Mouse (Mus musculus): ENCODE measurements around the gene Mydgf. TPM values are rescaled to one million over a fixed set of nuclear protein-coding genes. Genes with fewer than 3 reads are reported as not detected.

Mydgf gene
- polyA plus RNA-seq, 1 experiment, result 51.0 TPM

DNA sequence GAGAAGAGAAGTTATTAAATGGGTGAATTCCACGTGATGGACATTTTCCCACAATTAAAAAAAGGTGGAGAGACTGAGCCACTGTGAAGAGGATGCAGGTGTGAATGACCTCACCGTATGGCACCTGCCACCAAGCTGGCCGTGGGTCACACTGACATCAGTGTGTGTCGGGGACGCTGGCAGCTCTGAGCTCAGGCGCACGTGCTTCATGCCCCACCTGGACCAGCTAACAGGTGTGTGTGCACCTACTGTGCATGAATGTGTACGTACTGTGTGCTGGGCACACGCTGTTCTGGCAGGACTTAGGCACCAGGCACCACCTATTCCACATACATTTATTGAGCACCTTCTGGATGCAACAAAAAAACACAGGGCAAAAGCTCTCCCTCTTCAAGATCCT lies 39.2 kb downstream of the Mydgf start:
- DNase-seq (ENCODE audit: low spot score), result no peak

DNA sequence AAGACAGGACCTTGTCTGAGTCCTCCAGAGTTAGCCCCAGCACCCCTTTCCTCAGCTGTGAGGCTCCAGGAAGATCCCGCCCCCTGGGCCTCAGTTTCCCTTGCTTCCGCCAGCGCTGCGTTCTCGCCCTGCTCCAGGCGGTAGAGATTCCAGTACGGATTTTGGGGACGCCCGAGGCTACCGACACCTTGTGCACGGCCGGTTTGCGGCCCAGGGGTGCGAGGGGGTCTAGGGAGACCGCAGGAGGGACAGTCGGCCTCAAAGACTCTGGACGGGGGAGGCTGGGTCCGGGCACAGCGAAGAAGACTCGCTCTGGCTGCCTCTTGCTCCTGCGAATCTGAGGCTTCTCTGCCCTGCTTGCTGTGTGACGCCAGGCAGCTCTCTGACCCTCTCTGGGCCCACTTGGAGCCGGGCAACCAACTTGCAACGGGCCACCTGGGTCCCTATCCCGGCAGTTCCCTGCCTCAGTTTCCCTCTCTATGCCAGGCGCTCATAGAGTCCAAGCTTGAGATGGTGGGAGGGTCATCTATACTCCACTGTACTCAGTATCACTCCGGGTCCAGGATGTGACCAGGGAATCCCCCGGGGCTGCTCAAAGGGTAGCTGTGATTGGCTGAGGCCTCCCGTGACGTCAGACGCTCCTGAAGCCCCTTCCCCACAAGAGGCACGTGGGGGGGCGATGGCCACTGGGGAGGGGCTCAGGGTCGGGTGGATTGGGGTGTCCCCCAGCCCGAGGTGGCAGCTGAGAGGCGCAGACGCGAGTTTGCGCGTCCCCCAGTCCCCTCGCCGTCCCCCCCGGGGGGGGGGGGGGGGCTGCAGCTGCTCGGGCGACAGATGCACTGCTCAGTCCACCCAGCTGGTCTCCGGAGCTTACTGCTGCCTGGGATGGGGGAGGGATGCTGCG lies 41.8 kb downstream of the Mydgf start:
- DNase-seq (ENCODE audit: low spot score), result no peak

DNA sequence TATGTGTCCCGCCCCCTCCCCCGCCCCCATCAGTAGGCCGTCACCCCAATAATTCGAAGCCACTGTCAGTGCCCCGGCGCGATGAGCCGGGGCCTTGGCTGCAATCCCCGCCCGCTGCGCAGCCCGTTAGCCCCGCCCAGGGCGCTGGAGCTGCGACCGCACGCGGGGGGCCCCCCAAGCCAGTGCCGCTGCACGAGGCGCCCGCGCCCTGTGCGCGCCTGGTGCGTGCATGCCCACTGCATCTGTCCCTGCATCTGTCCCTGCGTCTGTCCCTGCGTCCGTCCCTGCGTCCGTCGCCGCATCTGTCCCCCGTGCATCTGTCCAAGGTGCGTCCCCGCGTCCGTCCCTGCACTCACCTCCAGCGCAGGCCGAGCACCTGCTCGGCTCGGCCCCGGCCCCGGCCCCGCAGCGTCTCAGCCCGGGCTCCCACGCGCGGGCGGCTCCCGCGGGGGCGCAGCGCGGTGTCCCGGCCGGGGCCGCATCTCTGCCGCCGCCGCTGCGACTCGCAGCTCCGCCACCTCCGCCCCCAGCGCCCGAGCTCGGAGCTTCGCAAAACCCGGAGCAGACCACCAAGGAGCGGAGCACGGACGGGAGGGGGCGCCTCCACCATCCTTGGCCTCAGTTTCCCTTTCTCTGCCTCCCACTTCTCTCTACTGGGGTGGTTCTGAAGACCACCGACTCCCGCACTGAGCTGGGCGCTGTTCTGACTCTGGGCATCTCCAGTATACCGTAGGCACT lies 43.7 kb downstream of the Mydgf start, which contains the start of gene Sema6b:
Gene Sema6b, minus strand, starts transcription at position 486 of the 738 bp plus-strand sequence.
- DNase-seq (ENCODE audit: low spot score), result no peak

GRCm38 (mm10) chr17:56139355-56139754 lies 44.4 kb downstream of the Mydgf start:
- DNase-seq (ENCODE audit: low spot score), result no peak

DNA sequence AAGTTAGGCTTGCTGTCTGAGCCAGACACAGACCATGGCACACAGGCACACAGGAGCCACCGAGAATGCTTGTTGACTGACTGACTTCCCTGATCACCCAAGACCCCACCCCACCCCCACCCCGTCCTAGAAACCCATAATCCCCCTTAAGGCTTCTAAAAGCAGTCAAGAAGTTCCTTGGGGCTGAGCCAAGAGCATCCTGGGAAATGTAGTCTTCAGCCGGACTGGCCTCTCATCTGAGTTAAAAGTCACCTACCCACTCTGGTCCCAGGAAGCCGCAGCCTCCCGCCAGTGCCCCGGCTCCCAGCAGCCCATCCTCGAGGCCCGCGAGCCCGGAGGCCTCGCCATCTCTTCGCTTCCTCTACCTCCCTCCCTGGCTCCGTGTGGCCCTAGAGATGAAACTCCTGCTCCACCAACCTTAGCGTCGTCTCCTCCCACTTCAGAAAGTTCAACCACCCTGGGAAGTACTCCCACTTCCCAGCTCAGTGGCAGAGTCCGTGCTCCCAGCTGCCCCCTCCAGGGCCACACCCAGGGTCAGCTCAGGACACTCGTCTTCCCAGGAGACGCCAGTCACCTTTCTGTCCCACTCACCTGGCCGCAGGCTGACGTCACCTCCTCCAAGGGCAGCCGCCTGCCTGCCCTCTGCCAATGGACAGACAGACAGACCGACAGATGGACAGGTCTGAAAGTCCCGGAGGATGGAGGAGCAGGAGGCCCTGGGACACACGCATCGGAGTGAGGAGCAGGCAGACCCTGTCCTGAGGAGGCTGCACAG lies 45.7 kb downstream of the Mydgf start:
- DNase-seq (ENCODE audit: low spot score), result no peak

DNA sequence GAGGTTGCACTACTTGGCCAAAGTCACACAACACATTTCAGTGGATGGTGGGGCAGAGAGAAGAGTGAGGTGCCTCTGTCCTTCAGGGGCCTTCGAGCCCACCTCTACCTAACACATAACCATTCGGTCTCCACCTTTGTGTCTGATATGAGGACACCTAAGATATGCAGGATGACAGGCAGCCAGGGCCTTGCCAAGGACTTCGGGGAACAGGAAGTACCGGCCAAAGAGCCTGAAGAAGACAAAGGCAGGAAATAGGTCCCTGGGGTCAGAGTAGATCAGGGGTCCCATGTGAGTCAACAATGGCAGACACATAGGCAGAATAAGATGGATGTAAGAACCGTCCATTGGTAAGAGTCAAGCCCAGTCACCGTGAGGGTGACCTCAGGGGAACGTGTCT lies 47.2 kb downstream of the Mydgf start:
- no peak for DNase-seq (ENCODE audit: low spot score)

DNA sequence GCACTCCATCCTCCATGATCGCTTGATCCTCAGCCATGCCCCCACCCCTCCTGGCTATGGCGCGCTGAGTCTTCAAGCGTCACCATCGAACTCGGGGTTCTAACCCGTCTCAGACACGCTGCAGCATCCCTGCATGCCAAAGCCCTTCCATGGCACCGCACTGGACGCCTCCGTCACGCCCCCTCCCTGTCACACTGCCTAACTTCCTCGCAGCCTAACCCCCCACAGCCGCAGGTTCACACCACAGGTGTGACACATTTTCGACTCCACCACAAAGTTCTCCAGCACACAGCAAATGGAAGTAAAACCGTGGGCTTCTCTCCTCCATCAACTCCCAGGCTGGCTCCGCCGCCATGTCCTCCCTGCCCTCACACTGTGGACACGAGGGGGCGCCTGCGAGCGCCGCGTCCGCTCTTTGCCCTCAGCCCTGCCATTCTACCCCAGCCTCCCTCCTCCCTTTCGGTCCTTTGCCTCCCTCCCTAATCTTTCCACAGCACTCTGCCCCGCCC lies 49.2 kb downstream of the Mydgf start:
- DNase-seq (ENCODE audit: low spot score), result no peak

- no peak for DNase-seq (ENCODE audit: low spot score)
Observed at GRCm38 (mm10) chr17:56133457-56134363, 50.0 kb downstream of the Mydgf start.

- no peak for DNase-seq (ENCODE audit: low spot score)
Observed at GRCm38 (mm10) chr17:56132661-56133060, 51.1 kb downstream of the Mydgf start.

- DNase-seq (ENCODE audit: low spot score), result no peak
Observed at GRCm38 (mm10) chr17:56131814-56132213, 51.9 kb downstream of the Mydgf start.

GRCm38 (mm10) chr17:56131136-56131535 lies 52.6 kb downstream of the Mydgf start:
- no peak for DNase-seq (ENCODE audit: low spot score)

DNA sequence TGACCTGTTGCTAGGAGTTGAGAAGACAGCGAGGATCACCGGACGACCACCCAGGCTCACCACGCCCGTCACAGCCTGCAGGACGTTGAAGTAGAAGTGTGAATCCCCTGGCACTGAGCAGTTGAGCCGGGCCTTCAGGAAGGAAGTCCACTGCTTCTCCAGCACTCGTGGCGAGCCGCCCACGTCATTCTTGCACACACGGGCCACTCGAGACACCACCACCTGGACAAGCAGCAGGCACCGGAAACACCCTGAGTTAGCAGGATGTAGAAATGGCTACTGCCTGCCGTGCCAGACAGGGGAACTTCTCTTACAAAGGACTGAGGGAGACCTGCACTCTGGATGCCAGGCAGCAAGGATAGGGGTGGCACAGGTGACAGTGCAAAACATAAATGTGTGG lies 55.5 kb downstream of the Mydgf start:
- no peak for DNase-seq (ENCODE audit: low spot score)

DNA sequence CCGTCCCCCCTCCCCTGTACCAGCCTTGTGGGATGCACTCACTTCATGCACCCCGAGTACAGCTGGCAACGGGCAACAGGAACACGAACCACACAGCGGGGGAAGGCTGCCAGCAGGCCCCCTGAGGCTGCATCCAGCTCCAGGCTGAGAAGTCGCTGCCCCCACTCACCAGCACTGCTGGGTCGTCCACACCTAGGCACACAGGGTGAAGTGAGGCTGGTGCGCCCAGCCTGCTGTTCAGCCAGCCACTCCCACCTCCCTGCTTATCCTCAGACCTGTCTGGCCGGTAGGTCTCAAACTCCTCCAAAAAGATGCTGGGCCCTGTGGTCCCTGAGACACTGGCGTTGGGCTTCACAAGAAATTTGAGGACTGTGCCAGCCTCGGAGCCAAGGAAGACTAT lies 57.5 kb downstream of the Mydgf start:
- no peak for DNase-seq (ENCODE audit: low spot score)

Other genes with a start within 250 kb of the Mydgf start
- 5.4 TPM in 2 replicates for gene Zfp119b, start 234.4 kb downstream of the Mydgf start, polyA plus RNA-seq (2012; rRNA removed)
- 2.9 and 3.1 TPM in 2 replicates for gene Ebi3, start 231.3 kb downstream of the Mydgf start, polyA plus RNA-seq (2012; rRNA removed)
- gene Yju2, start 224.8 kb downstream of the Mydgf start, polyA plus RNA-seq (2012; rRNA removed), result 10.1 and 11.1 TPM in 2 replicates
- gene Shd, start 213.5 kb downstream of the Mydgf start, polyA plus RNA-seq (2012; rRNA removed), result 1.0 and 1.7 TPM in 2 replicates
- gene Fsd1, start 197.4 kb downstream of the Mydgf start, polyA plus RNA-seq (2012; rRNA removed), result 0.57 and 1.2 TPM in 2 replicates
- 29.6 and 38.6 TPM in 2 replicates for gene Stap2, start 178.3 kb downstream of the Mydgf start, polyA plus RNA-seq (2012; rRNA removed)
- gene Mpnd, start 178.2 kb downstream of the Mydgf start, polyA plus RNA-seq (2012; rRNA removed), result 50.4 and 51.1 TPM in 2 replicates
- gene Sh3gl1, start 147.3 kb downstream of the Mydgf start, polyA plus RNA-seq (2012; rRNA removed), result 55.5 and 78.1 TPM in 2 replicates
- gene Chaf1a, start 143.5 kb downstream of the Mydgf start, polyA plus RNA-seq (2012; rRNA removed), result 2.1 and 2.2 TPM in 2 replicates
- 62.3 and 62.7 TPM in 2 replicates for gene Ubxn6, start 108.9 kb downstream of the Mydgf start, polyA plus RNA-seq (2012; rRNA removed)
- 68.8 and 70.6 TPM in 2 replicates for gene Hdgfl2, start 104.3 kb downstream of the Mydgf start, polyA plus RNA-seq (2012; rRNA removed)
- gene Plin4, start 74.1 kb downstream of the Mydgf start, polyA plus RNA-seq (2012; rRNA removed), result 96.9 and 98.3 TPM in 2 replicates
- 1.4 and 1.9 TPM in 2 replicates for gene Plin5, start 66.3 kb downstream of the Mydgf start, polyA plus RNA-seq (2012; rRNA removed)
- 23.4 and 23.9 TPM in 2 replicates for gene Lrg1, start 61.9 kb downstream of the Mydgf start, polyA plus RNA-seq (2012; rRNA removed)
- 3.3 and 4.4 TPM in 2 replicates for gene Sema6b, start 43.6 kb downstream of the Mydgf start, polyA plus RNA-seq (2012; rRNA removed)
- 1.7 and 2.0 TPM in 2 replicates for gene Tnfaip8l1, start 21.4 kb downstream of the Mydgf start, polyA plus RNA-seq (2012; rRNA removed)
- gene Dpp9, start 35.0 kb upstream of the Mydgf start, polyA plus RNA-seq (2012; rRNA removed), result 24.1 and 24.8 TPM in 2 replicates
- gene Fem1a, start 72.9 kb upstream of the Mydgf start, polyA plus RNA-seq (2012; rRNA removed), result 14.4 and 17.2 TPM in 2 replicates
- 8.7 and 10.0 TPM in 2 replicates for gene Ticam1, start 92.9 kb upstream of the Mydgf start, polyA plus RNA-seq (2012; rRNA removed)
- gene Plin3, start 109.0 kb upstream of the Mydgf start, polyA plus RNA-seq (2012; rRNA removed), result 34.6 and 43.6 TPM in 2 replicates
- gene Arrdc5, start 116.4 kb upstream of the Mydgf start, polyA plus RNA-seq (2012; rRNA removed), result not detected in 2 replicates
- gene Uhrf1, start 119.4 kb upstream of the Mydgf start, polyA plus RNA-seq (2012; rRNA removed), result 4.6 and 5.3 TPM in 2 replicates
- gene Kdm4b, start 142.1 kb upstream of the Mydgf start, polyA plus RNA-seq (2012; rRNA removed), result 23.7 and 31.1 TPM in 2 replicates

Data from urinary bladder, adult 2 months (tissue).